Mouse (Mus musculus) small intestine, adult 2 months (tissue): ENCODE results near the gene Man2a1.

Experiments
- CTCF ChIP-seq: fragments of 200-500 bp; IDR thresholded peaks from 2 replicates; pipeline ENCODE4 v1.5.1; 2012; ENCODE audit warnings: low read depth, mild to moderate bottlenecking, control low read depth, inconsistent platforms, low read length, moderate library complexity, mixed read lengths; ENCODE audit not compliant: insufficient replicate concordance, insufficient read length; ENCODE audit errors: extremely low read depth
- POLR2A ChIP-seq: fragments of 200-500 bp; IDR thresholded peaks from 2 replicates; pipeline ENCODE4 v1.6.1; 2012; ENCODE audit warnings: low read depth, mild to moderate bottlenecking, control low read depth, inconsistent platforms, low read length, moderate library complexity

- TF ChIP-seq POLR2A (no peak), CTCF (no peak)
Observed at GRCm38 (mm10) chr17:64792076-64792475, 191.5 kb downstream of the Man2a1 start.
